Mouse (Mus musculus) lung, embryonic 14.5 days (tissue): ENCODE measurements around the gene Tmtc1. TPM values are rescaled to one million over a fixed set of nuclear protein-coding genes. Genes with fewer than 3 reads are reported as not detected.
A peak's percentile ranks its signal among the peaks of the same experiment; 100 is the strongest.

ENCODE experiments used
- ATAC-seq: fragments of 200-750 bp; cut with Nextera tagmentation; 2 replicates; pipeline ENCODE4 v1.8.0; 2017; ENCODE audit warnings: mild to moderate bottlenecking, moderate TSS enrichment, moderate library complexity; ENCODE audit not compliant: insufficient read depth
- DNase-seq: peaks from one replicate; pipeline ENCODE4 v3.0.0-alpha.2; 2015
- H3K27ac ChIP-seq: fragments of 300-500 bp; sonication (generic); 2 replicates; pipeline ENCODE4 v1.5.1; 2014; ENCODE audit warnings: low read depth, mild to moderate bottlenecking, moderate library complexity
- H3K27me3 ChIP-seq: fragments of 300-500 bp; sonication (generic); 2 replicates; pipeline ENCODE4 v1.6.1; 2014; ENCODE audit warnings: low read length, control low read depth; ENCODE audit not compliant: insufficient read depth
- H3K36me3 ChIP-seq: fragments of 300-500 bp; sonication (generic); 2 replicates; pipeline ENCODE4 v1.6.1; 2014; ENCODE audit warnings: control low read depth; ENCODE audit not compliant: insufficient read depth
- H3K4me1 ChIP-seq: fragments of 300-500 bp; sonication (generic); 2 replicates; pipeline ENCODE4 v1.6.1; 2014; ENCODE audit warnings: antibody characterized with exemption, control low read depth; ENCODE audit not compliant: insufficient read depth
- H3K4me2 ChIP-seq: fragments of 300-500 bp; sonication (generic); 2 replicates; pipeline ENCODE4 v1.6.1; 2014; ENCODE audit warnings: mild to moderate bottlenecking
- H3K4me3 ChIP-seq: fragments of 300-500 bp; sonication (generic); 2 replicates; pipeline ENCODE4 v1.5.1; 2014; ENCODE audit warnings: low read depth, low read length
- H3K9ac ChIP-seq: fragments of 300-500 bp; sonication (generic); 2 replicates; pipeline ENCODE4 v1.6.1; 2014
- H3K9me3 ChIP-seq: fragments of 300-500 bp; sonication (generic); 2 replicates; pipeline ENCODE4 v1.6.1; 2016; ENCODE audit warnings: low read depth, low read length, control low read depth
- CTCF ChIP-seq: IDR thresholded peaks from 2 replicates; pipeline ENCODE4 v1.5.1; 2016; ENCODE audit warnings: antibody characterized with exemption, low read depth
- WGBS: fragments of 180-500 bp; shearing (Covaris S2); extraction: QIAGEN DNeasy Blood & Tissue Kit; methylation state at CpG from one replicate; pipeline ENCODE4 v1.1.7; 2014; 5-methylcytosine and 5-hydroxymethylcytosine counted together
- polyA plus RNA-seq: library from polyadenylated mRNA; unstranded; fragments of >200 nt; fragmentation: Nextera tagmentation; extraction: Ambion mirVana; gene quantifications from 2 replicates; pipeline ENCODE4 v1.2.1, GENCODE M21; 2014

The Tmtc1 gene
- polyA plus RNA-seq, 1 experiment from 2014 or later, result 3.6 TPM

DNA sequence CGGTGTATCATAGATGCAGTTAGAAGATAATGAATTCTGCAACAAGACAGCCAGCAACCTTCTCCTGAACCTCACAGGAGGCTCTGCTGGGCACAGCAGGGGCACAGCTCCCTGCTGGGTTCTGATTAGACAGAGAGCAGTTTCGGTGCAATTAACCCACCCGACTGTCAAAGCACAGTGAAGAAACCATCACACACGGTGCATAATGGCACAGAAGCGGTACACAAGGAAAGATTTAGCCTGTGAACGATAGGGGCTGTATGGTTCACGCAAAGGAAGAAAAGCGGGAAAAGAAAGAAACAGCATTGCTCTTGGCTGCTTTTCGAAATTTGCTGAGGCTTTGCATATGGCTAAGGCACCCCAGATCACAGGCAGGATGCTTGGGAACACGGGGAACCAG, 52.0 kb downstream of the Tmtc1 start:
- 48% methylated on average over 10 of the region's 10 CpGs for WGBS
- Histone ChIP-seq H3K27me3 (no peaks in the 10 kb centered on the region), H3K4me1 (peaks cover 4% of the 10 kb centered on the region), H3K36me3 (no peaks in the 10 kb centered on the region), H3K27ac (peak overlapping the region; percentile 19; the same call in 1 of the 2 replicates), H3K4me2 (no peak overlapping the region), H3K9ac (no peak overlapping the region), H3K4me3 (no peak overlapping the region), H3K9me3 (no peaks in the 10 kb centered on the region)
- TF ChIP-seq CTCF, result no peak
- ATAC-seq, result no peak
- no peak for DNase-seq

DNA sequence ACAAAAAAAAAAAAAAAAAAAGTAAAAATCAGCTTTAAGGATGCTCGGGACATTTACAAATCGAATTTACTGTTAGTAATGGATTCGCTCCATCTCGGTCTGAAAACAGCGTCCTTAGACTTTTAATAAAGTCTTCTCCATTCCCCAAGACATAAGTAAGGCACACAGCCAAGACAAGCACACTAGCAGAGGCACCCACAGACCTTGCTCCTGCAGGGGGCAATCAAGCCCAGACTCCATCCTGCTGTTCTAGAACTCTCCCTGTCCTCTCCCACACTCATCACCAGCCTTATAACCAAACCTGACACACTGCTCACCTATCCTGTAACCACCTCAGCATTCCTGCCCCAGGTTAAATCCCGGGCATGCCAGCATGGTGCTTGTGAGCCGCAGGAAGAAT, 52.9 kb downstream of the Tmtc1 start:
- ATAC-seq (peak; percentile 35; the same call in 1 of the 2 replicates), DNase-seq (peak; percentile 57)
- WGBS, result 61% methylated on average over 7 of the region's 7 CpGs
- H3K36me3 ChIP-seq, result no peaks in the 10 kb centered on the region
- TF ChIP-seq CTCF, result peak; percentile 29
- no peaks in the 10 kb centered on the region for H3K9me3 ChIP-seq
- H3K9ac ChIP-seq, result no peak overlapping the region
- no peak overlapping the region for H3K4me2 ChIP-seq
- no peaks in the 10 kb centered on the region for H3K27me3 ChIP-seq
- no peak overlapping the region for H3K4me3 ChIP-seq
- peak overlapping the region; percentile 63 for H3K27ac ChIP-seq
- peaks cover 4% of the 10 kb centered on the region for H3K4me1 ChIP-seq

DNA sequence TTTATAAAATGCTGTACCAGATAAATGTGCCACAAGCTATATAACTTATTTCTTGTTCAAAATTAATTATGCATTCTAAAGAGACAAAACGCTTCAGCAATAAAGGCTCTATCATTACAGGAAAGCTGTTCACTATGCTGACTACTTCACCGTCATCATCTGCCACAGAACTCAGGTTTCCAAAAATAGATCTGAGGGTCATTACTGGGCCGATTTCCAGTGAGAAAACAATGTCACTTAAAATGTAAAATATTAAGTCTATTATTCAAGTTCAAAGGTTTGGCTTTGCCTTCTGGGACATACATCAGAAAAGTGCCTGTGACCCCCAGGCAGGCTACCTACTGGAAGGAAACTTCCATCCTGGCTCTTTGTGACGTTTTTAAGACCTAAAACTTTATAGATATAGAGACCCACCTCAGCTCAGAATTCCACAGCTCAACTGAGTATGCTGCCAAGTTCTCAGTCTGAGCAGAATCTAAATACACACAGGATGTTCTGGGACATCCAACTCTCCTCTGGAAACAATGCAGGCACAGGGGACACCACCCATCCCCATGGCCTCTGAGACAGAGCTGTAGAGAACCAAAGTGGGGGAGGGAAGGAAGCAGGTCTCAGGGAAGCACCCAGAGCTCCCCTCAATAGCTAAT, 53.4 kb downstream of the Tmtc1 start:
- Histone ChIP-seq H3K9ac (no peak overlapping the region), H3K9me3 (no peaks in the 10 kb centered on the region), H3K36me3 (no peaks in the 10 kb centered on the region), H3K4me3 (no peak overlapping the region), H3K4me2 (no peak overlapping the region), H3K27ac (peak overlapping the region; percentile 3), H3K27me3 (no peaks in the 10 kb centered on the region), H3K4me1 (peaks cover 4% of the 10 kb centered on the region)
- peak; percentile 68 for DNase-seq
- WGBS, result 16% methylated on average over 4 of the region's 4 CpGs
- no peak for ATAC-seq
- TF ChIP-seq CTCF, result no peak

DNA sequence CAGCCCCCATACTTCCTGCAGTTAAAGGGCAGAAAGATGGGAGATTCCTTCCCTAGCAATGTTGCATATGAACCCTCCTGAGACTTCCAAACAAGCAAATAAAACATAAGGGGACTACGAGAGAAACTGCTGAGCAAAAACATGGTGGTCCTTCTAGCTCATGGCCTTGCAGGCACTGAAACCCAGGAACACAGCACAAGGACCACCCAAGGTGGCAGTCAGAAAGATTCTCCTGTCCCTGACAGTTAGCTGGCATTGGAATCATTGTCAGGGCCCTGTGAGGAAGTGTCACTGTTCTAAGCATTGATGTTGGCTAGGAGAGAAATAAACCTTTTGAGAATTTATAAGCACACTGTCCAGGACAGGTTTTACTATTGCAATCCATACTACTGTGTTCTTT, 56.2 kb downstream of the Tmtc1 start:
- 22% methylated on average over 1 of the region's 1 CpGs for WGBS
- peaks cover 9% of the 10 kb centered on the region for H3K4me1 ChIP-seq

DNA sequence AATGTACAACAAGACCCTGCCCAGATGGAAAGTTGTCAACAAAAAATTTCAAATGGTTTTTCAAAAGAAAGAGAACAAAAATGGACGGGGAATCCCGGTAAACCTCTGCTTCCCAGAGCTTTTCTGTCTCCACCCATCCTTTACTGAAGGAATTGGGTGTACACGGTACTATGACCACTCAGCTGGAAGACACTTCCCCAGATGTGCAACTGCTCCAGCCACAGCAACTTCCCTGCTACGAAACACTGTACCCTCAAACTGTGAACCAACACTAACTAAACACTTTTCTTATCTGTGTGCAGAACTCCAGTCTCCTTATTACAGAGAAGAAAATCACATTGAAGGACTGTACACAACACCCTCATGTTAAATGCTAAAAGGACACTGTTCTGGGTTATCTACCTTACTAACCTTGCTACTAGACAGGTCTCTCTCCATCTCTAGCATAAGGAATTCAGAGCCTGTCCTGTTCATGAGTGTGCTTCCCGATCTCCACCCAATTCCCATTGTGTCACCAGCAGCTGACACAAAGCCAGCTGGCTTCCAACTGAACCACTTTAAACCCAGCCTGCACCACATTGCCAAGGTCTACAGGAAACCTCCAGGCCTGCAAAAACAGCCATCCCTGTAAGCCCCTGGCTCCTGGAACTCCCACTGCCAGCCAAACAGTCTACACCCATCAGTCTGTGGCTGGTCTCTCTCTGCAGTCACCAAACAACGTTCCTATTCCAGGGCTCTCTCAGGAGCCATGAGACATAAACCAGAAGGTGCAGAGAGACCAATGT, 59.9 kb downstream of the Tmtc1 start:
- H3K4me2 ChIP-seq, result no peak overlapping the region
- peak; percentile 29; the same call in 1 of the 2 replicates for ATAC-seq
- no peaks in the 10 kb centered on the region for H3K36me3 ChIP-seq
- 37% methylated on average over 6 of the region's 6 CpGs for WGBS
- peaks cover 5% of the 10 kb centered on the region; the same call in 1 of the 2 replicates for H3K4me1 ChIP-seq
- peak overlapping the region; percentile 36; the same call in 1 of the 2 replicates for H3K27ac ChIP-seq
- no peaks in the 10 kb centered on the region for H3K27me3 ChIP-seq
- peak; percentile 64 for DNase-seq
- no peak overlapping the region for H3K9ac ChIP-seq
- H3K9me3 ChIP-seq, result no peaks in the 10 kb centered on the region
- no peak for TF ChIP-seq CTCF
- H3K4me3 ChIP-seq, result no peak overlapping the region

More for the DNA sequence above, 56.2 kb downstream of the Tmtc1 start:
- H3K27ac ChIP-seq, result peak overlapping the region; percentile 51
- no peaks in the 10 kb centered on the region for H3K27me3 ChIP-seq
- DNase-seq, result peak; percentile 73
- H3K4me3 ChIP-seq, result no peak overlapping the region
- no peak for TF ChIP-seq CTCF
- H3K4me2 ChIP-seq, result no peak overlapping the region
- peak; percentile 52; the same call in 1 of the 2 replicates for ATAC-seq
- no peaks in the 10 kb centered on the region for H3K9me3 ChIP-seq
- no peaks in the 10 kb centered on the region for H3K36me3 ChIP-seq
- H3K9ac ChIP-seq, result no peak overlapping the region

DNA sequence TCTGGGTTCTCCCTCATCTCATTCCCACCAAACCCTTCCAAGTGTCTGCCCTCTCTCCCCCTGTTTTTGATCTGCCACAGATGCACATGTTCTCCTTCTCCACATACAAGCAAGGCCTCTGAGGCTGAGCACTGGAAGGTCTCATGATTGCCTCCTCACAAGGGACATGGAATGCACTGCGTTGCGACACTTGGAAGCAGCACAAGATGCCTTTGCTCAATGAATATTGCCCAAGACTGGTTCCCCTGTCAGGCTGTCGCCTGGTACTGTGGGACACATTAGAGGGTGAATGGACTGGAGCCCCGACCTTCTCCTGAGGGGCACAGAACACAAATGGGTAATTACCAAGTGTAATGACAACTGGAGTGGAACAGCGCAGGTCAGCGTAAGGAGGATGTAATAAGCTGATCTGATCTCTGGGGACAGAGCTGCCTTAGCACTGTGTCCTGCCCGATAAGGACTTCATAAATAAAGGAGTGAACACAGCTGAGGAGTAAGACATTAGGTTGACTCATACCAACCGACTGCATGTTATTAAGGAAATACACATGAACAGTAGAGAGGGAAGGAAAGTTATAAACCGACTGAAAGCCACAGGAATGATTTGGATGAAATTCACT, 62.9 kb downstream of the Tmtc1 start:
- TF ChIP-seq CTCF, result no peak
- H3K27me3 ChIP-seq, result no peaks in the 10 kb centered on the region
- no peak overlapping the region for H3K27ac ChIP-seq
- H3K4me2 ChIP-seq, result no peak overlapping the region
- DNase-seq, result peak; percentile 19
- no peak for ATAC-seq
- H3K9ac ChIP-seq, result no peak overlapping the region
- no peaks in the 10 kb centered on the region for H3K36me3 ChIP-seq
- no peak overlapping the region for H3K4me3 ChIP-seq
- no peaks in the 10 kb centered on the region for H3K9me3 ChIP-seq
- H3K4me1 ChIP-seq, result peaks cover 5% of the 10 kb centered on the region; the same call in 1 of the 2 replicates
- WGBS, result 81% methylated on average over 9 of the region's 9 CpGs
